Mouse (Mus musculus) stomach, embryonic 16.5 days (tissue): ENCODE results near the gene Col4a3bp. TPM values are rescaled to one million over a fixed set of nuclear protein-coding genes. Genes with fewer than 3 reads are reported as not detected.
"Not testable (repeated sequence)": the region's sequence is repeated elsewhere in the genome, so short reads cannot be mapped to it uniquely, and the experiment has no call there.

Source experiments
- ATAC-seq: fragments of 200-750 bp; cut with Nextera tagmentation; 2 replicates; pipeline ENCODE4 v1.8.0; 2017; ENCODE audit warnings: moderate number of reproducible peaks, moderate TSS enrichment; ENCODE audit not compliant: insufficient read depth, low FRiP score
- H3K27ac ChIP-seq: fragments of 300-500 bp; sonication (generic); 2 replicates; pipeline ENCODE4 v1.5.1; 2014; ENCODE audit warnings: low read length
- H3K27me3 ChIP-seq: fragments of 300-500 bp; sonication (generic); 2 replicates; pipeline ENCODE4 v1.6.1; 2014; ENCODE audit warnings: low read length, control low read depth, mixed read lengths; ENCODE audit not compliant: control insufficient read depth, insufficient read depth
- H3K36me3 ChIP-seq: fragments of 300-500 bp; sonication (generic); 2 replicates; pipeline ENCODE4 v1.6.1; 2014; ENCODE audit warnings: low read length; ENCODE audit not compliant: control insufficient read depth, insufficient read depth
- H3K4me1 ChIP-seq: fragments of 300-500 bp; sonication (generic); 2 replicates; pipeline ENCODE4 v1.6.1; 2014; ENCODE audit warnings: low read length, control low read depth, mixed read lengths; ENCODE audit not compliant: control insufficient read depth, insufficient read depth
- H3K4me2 ChIP-seq: fragments of 300-500 bp; sonication (generic); 2 replicates; pipeline ENCODE4 v1.6.1; 2014; ENCODE audit warnings: low read depth, low read length, mixed read lengths
- H3K4me3 ChIP-seq: fragments of 300-500 bp; sonication (generic); replicated peaks from 2 replicates; pipeline ENCODE4 v1.5.1; 2014; ENCODE audit warnings: mild to moderate bottlenecking, low read length
- H3K9ac ChIP-seq: fragments of 300-500 bp; sonication (generic); 2 replicates; pipeline ENCODE4 v1.6.1; 2014; ENCODE audit warnings: low read length
- H3K9me3 ChIP-seq: fragments of 300-500 bp; sonication (generic); replicated peaks from 2 replicates; pipeline ENCODE4 v1.6.1; 2016; ENCODE audit warnings: low read length, control low read depth; ENCODE audit not compliant: control insufficient read depth
- WGBS: fragments of 180-500 bp; shearing (Covaris S2); extraction: QIAGEN DNeasy Blood & Tissue Kit; methylation state at CpG from one replicate; pipeline ENCODE4 v1.1.7; 2014; 5-methylcytosine and 5-hydroxymethylcytosine counted together
- polyA plus RNA-seq: library from polyadenylated mRNA; unstranded; fragments of >200 nt; fragmentation: Nextera tagmentation; extraction: Ambion mirVana; gene quantifications from 2 replicates; pipeline ENCODE4 v1.2.1, GENCODE M21; 2015

Col4a3bp gene
- polyA plus RNA-seq, 1 experiment from 2014 or later, result 10.4 TPM

- no peak overlapping the region for H3K4me3 ChIP-seq
- H3K9me3 ChIP-seq, result no peaks in the 10 kb centered on the region
- H3K27me3 ChIP-seq, result no peaks in the 10 kb centered on the region
- WGBS, result 64% methylated on average over 5 of the region's 5 CpGs
- peaks cover 18% of the 10 kb centered on the region for H3K36me3 ChIP-seq
- H3K9ac ChIP-seq, result no peak overlapping the region
- no peaks in the 10 kb centered on the region for H3K4me1 ChIP-seq
- H3K27ac ChIP-seq, result no peak overlapping the region
- no peak for ATAC-seq
- H3K4me2 ChIP-seq, result no peak overlapping the region
Observed at GRCm38 (mm10) chr13:96645822-96646221, 103.4 kb downstream of the Col4a3bp start.

- WGBS, result 80% methylated on average over 9 of the region's 9 CpGs
- no peaks in the 10 kb centered on the region for H3K9me3 ChIP-seq
- no peak overlapping the region for H3K4me2 ChIP-seq
- H3K4me3 ChIP-seq, result no peak overlapping the region
- H3K27ac ChIP-seq, result no peak overlapping the region
- no peaks in the 10 kb centered on the region for H3K4me1 ChIP-seq
- no peaks in the 10 kb centered on the region for H3K27me3 ChIP-seq
- no peak overlapping the region for H3K9ac ChIP-seq
- peaks cover 51% of the 10 kb centered on the region for H3K36me3 ChIP-seq
- no peak for ATAC-seq
Observed at GRCm38 (mm10) chr13:96653041-96653440, 110.6 kb downstream of the Col4a3bp start.

- Histone ChIP-seq H3K9me3 (no peaks in the 10 kb centered on the region), H3K4me2 (no peak overlapping the region), H3K9ac (no peak overlapping the region), H3K27me3 (no peaks in the 10 kb centered on the region), H3K4me1 (no peaks in the 10 kb centered on the region), H3K36me3 (peaks cover 28% of the 10 kb centered on the region), H3K27ac (no peak overlapping the region), H3K4me3 (no peak overlapping the region)
- WGBS, result 63% methylated on average over 1 of the region's 1 CpGs
- no peak for ATAC-seq
Observed at GRCm38 (mm10) chr13:96656673-96657072, 114.3 kb downstream of the Col4a3bp start.

- no peaks in the 10 kb centered on the region for H3K4me1 ChIP-seq
- WGBS, result 90% methylated on average over 7 of the region's 7 CpGs
- no peak for ATAC-seq
- H3K4me3 ChIP-seq, result no peak overlapping the region
- H3K4me2 ChIP-seq, result no peak overlapping the region
- H3K27me3 ChIP-seq, result no peaks in the 10 kb centered on the region
- H3K9ac ChIP-seq, result no peak overlapping the region
- H3K36me3 ChIP-seq, result peaks cover 27% of the 10 kb centered on the region; the same call in 1 of the 2 replicates
- no peaks in the 10 kb centered on the region for H3K9me3 ChIP-seq
- H3K27ac ChIP-seq, result no peak overlapping the region
Observed at GRCm38 (mm10) chr13:96658936-96659335, 116.5 kb downstream of the Col4a3bp start.

- H3K9me3 ChIP-seq, result no peaks in the 10 kb centered on the region
- peaks cover 24% of the 10 kb centered on the region; the same call in 1 of the 2 replicates for H3K36me3 ChIP-seq
- H3K4me2 ChIP-seq, result no peak overlapping the region
- no peaks in the 10 kb centered on the region for H3K4me1 ChIP-seq
- H3K4me3 ChIP-seq, result no peak overlapping the region
- no peaks in the 10 kb centered on the region for H3K27me3 ChIP-seq
- peak; percentile 57; the same call in 1 of the 2 replicates for ATAC-seq
- no peak overlapping the region for H3K27ac ChIP-seq
- WGBS, result 70% methylated on average over 10 of the region's 10 CpGs
- H3K9ac ChIP-seq, result no peak overlapping the region
Observed at GRCm38 (mm10) chr13:96660095-96660860, 117.9 kb downstream of the Col4a3bp start.

- not testable (repeated sequence) for H3K27ac ChIP-seq, H3K9me3 ChIP-seq, H3K4me3 ChIP-seq, H3K9ac ChIP-seq, ATAC-seq, H3K4me2 ChIP-seq, H3K4me1 ChIP-seq, H3K27me3 ChIP-seq
- H3K36me3 ChIP-seq, result peaks cover 31% of the 10 kb centered on the region
- WGBS, result 86% methylated on average over 4 of the region's 4 CpGs
Observed at GRCm38 (mm10) chr13:96663120-96663519, 120.7 kb downstream of the Col4a3bp start.

- WGBS, result 86% methylated on average over 7 of the region's 7 CpGs
- no peak for ATAC-seq
- peaks cover 31% of the 10 kb centered on the region for H3K36me3 ChIP-seq
Observed at GRCm38 (mm10) chr13:96664419-96664974, 122.1 kb downstream of the Col4a3bp start.

GRCm38 (mm10) chr13:96670019-96670405 lies 127.6 kb downstream of the Col4a3bp start:
- whole genome bisulfite sequencing, result 3% methylated on average over 13 of the region's 13 CpGs
- ATAC-seq, result no peak
- peak overlapping the region; percentile 98 for H3K4me3 ChIP-seq

More at GRCm38 (mm10) chr13:96664419-96664974, 122.1 kb downstream of the Col4a3bp start:
- Histone ChIP-seq H3K4me3 (no peak overlapping the region), H3K9me3 (no peaks in the 10 kb centered on the region), H3K27me3 (no peaks in the 10 kb centered on the region), H3K4me1 (peaks cover 19% of the 10 kb centered on the region), H3K27ac (no peak overlapping the region), H3K4me2 (no peak overlapping the region), H3K9ac (no peak overlapping the region)

GRCm38 (mm10) chr13:96670406-96671077 lies 128.1 kb downstream of the Col4a3bp start, which contains the start of gene Hmgcr:
Hmgcr (minus strand) TSS chr13:96670936.
- H3K36me3 ChIP-seq, result peaks cover 5% of the 10 kb centered on the region; the same call in 1 of the 2 replicates
- peak within 1 kb of the TSS; percentile 98 for H3K4me3 ChIP-seq
- peak; percentile 100 for ATAC-seq
- under 1% methylated on average over 70 of the region's 70 CpGs for WGBS
- H3K27me3 ChIP-seq, result no peaks in the 10 kb centered on the region
- peak within 1 kb of the TSS; percentile 98 for H3K9ac ChIP-seq
- H3K27ac ChIP-seq, result peak within 1 kb of the TSS; percentile 92
- no peaks in the 10 kb centered on the region for H3K9me3 ChIP-seq
- H3K4me1 ChIP-seq, result peaks cover 22% of the 10 kb centered on the region
- H3K4me2 ChIP-seq, result peak within 1 kb of the TSS; percentile 85

More at GRCm38 (mm10) chr13:96670019-96670405, 127.6 kb downstream of the Col4a3bp start:
- peak overlapping the region; percentile 85 for H3K4me2 ChIP-seq
- no peaks in the 10 kb centered on the region for H3K9me3 ChIP-seq
- H3K4me1 ChIP-seq, result peaks cover 22% of the 10 kb centered on the region
- H3K27ac ChIP-seq, result peak overlapping the region; percentile 92
- H3K36me3 ChIP-seq, result peaks cover 7% of the 10 kb centered on the region; the same call in 1 of the 2 replicates
- H3K27me3 ChIP-seq, result no peaks in the 10 kb centered on the region
- H3K9ac ChIP-seq, result peak overlapping the region; percentile 98
